Mouse (Mus musculus): ENCODE results near the gene Add3.

The Add3 gene

GRCm38 (mm10) chr19:53228064-53228794 is 88.0 kb downstream of the Add3 start:
- peak; percentile 34 to 52 for DNase-seq (ENCODE audit: inconsistent age in 2 of 2, low spot score in 1 of 2)

- DNase-seq (ENCODE audit: inconsistent age in 2 of 2, low spot score in 1 of 2), result no peak
Observed at GRCm38 (mm10) chr19:53230942-53231815, 90.9 kb downstream of the Add3 start.

- no peak for DNase-seq (ENCODE audit: inconsistent age in 2 of 2, low spot score in 1 of 2)
Observed at GRCm38 (mm10) chr19:53233586-53233985, 93.3 kb downstream of the Add3 start.

- no peak for DNase-seq (ENCODE audit: inconsistent age in 2 of 2, low spot score in 1 of 2)
Observed at GRCm38 (mm10) chr19:53241806-53242205, 101.6 kb downstream of the Add3 start.

GRCm38 (mm10) chr19:53243956-53244355 is 103.7 kb downstream of the Add3 start:
- no peak for DNase-seq (ENCODE audit: inconsistent age in 2 of 2, low spot score in 1 of 2)

GRCm38 (mm10) chr19:53247558-53247957 is 107.3 kb downstream of the Add3 start:
- no peak for DNase-seq (ENCODE audit: inconsistent age in 2 of 2, low spot score in 1 of 2)

- DNase-seq (ENCODE audit: inconsistent age in 2 of 2, low spot score in 1 of 2), result peak; percentile 46 to 89
Observed at GRCm38 (mm10) chr19:53248023-53248494, 107.8 kb downstream of the Add3 start.

- peak in 1 of 2 experiments; percentile 54 for DNase-seq (ENCODE audit: inconsistent age in 2 of 2, low spot score in 1 of 2)
Observed at GRCm38 (mm10) chr19:53251015-53251414, 110.8 kb downstream of the Add3 start.

- DNase-seq (ENCODE audit: inconsistent age in 2 of 2, low spot score in 1 of 2), result no peak
Observed at GRCm38 (mm10) chr19:53251656-53252055, 111.4 kb downstream of the Add3 start.

GRCm38 (mm10) chr19:53252111-53253028 is 112.1 kb downstream of the Add3 start:
- DNase-seq (ENCODE audit: inconsistent age in 2 of 2, low spot score in 1 of 2), result no peak

- DNase-seq (ENCODE audit: inconsistent age in 2 of 2, low spot score in 1 of 2), result no peak
Observed at GRCm38 (mm10) chr19:53256361-53256760, 116.1 kb downstream of the Add3 start.

GRCm38 (mm10) chr19:53256991-53257594 is 116.8 kb downstream of the Add3 start:
- DNase-seq (ENCODE audit: inconsistent age in 2 of 2, low spot score in 1 of 2), result no peak

- no peak for DNase-seq (ENCODE audit: inconsistent age in 2 of 2, low spot score in 1 of 2)
Observed at GRCm38 (mm10) chr19:53257631-53258560, 117.7 kb downstream of the Add3 start.

GRCm38 (mm10) chr19:53258740-53259506 is 118.7 kb downstream of the Add3 start:
- DNase-seq (ENCODE audit: inconsistent age in 2 of 2, low spot score in 1 of 2), result no peak

GRCm38 (mm10) chr19:53259541-53259940 is 119.3 kb downstream of the Add3 start:
- DNase-seq (ENCODE audit: inconsistent age in 2 of 2, low spot score in 1 of 2), result no peak

GRCm38 (mm10) chr19:53260261-53260660 is 120.0 kb downstream of the Add3 start:
- DNase-seq (ENCODE audit: inconsistent age in 2 of 2, low spot score in 1 of 2), result no peak

- no peak for DNase-seq (ENCODE audit: inconsistent age in 2 of 2, low spot score in 1 of 2)
Observed at GRCm38 (mm10) chr19:53260828-53261227, 120.6 kb downstream of the Add3 start.

GRCm38 (mm10) chr19:53262061-53262460 is 121.8 kb downstream of the Add3 start:
- DNase-seq (ENCODE audit: inconsistent age in 2 of 2, low spot score in 1 of 2), result no peak

All from adrenal gland, adult (tissue).